Mouse (Mus musculus) embryo, embryonic 11 days (tissue): ENCODE data around the gene Armh4.
A peak's percentile ranks its signal among the peaks of the same experiment; 100 is the strongest.
"Not testable (repeated sequence)": the region's sequence is repeated elsewhere in the genome, so short reads cannot be mapped to it uniquely, and the experiment has no call there.

ENCODE experiments used
- DNase-seq: peaks from one replicate; pipeline ENCODE4 v3.0.0-alpha.2; 2015

The Armh4 gene

GRCm38 (mm10) chr14:49782715-49783531 lies at the start of gene Armh4:
Gene Armh4, minus strand, starts transcription at chr14:49783383.
- peak; percentile 90 for DNase-seq

GRCm38 (mm10) chr14:49829192-49830171 lies 46.3 kb upstream of the Armh4 start:
- DNase-seq: peak; percentile 59

DNA sequence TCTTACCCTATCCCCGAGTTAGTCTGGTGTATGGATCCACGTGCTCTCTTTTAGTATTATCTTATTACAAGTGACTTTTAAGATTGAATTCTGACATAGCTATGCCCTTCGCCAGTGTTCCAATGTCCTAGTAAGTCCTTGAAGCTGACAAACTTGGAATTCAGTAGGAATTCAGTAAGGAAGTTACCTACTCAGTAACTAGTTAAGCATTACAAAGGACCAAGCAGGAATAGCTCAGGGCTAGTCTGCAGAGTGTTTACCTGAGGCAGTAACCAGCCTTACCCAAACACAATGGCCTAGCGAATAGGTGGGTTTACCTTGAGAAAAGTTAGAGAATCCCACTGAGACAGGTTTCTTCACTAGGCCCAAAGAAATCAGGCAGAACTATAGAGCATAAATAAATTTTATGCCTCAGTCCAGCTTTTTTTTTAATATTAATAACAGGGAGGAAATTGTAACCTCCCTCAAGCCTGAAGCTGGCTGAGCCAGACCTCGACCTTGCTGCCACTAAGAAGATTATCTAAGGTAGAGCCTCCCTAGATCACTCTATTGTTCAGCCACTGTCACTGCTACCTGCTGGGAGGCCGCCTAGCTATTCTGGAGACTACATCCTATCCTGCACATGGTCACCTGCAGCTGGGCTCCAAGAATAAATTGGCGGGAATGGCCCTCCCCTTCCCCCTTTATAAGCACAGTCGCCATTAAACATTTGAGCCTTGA lies 36.7 kb upstream of the Armh4 start:
- DNase-seq: not testable (repeated sequence)

GRCm38 (mm10) chr14:49818713-49819208 lies 35.6 kb upstream of the Armh4 start:
- not testable (repeated sequence) for DNase-seq

GRCm38 (mm10) chr14:49812966-49813365 lies 29.8 kb upstream of the Armh4 start:
- DNase-seq: not testable (repeated sequence)

GRCm38 (mm10) chr14:49805051-49805450 lies 21.9 kb upstream of the Armh4 start:
- DNase-seq: not testable (repeated sequence)

GRCm38 (mm10) chr14:49801444-49801843 lies 18.3 kb upstream of the Armh4 start:
- peak; percentile 64 for DNase-seq

DNA sequence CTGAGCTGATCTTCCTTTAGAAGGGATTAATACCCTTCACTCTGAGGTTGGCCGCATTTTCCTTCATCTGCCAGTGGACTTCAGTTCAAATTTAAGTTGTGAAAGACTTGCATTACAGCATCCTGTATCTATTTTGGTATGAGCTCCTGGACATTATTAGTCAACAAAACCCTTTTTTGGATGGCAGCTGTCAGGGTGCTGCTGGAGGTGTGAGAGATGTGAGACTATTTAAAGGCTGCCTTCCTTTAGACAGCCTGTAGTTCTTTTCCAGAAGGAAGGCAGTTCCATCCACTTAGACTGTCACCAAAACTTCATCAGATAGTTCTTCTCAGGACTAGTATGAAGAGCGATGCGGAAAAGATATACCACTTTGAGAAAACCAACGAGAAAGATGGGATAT lies 10.8 kb upstream of the Armh4 start:
- no peak for DNase-seq

GRCm38 (mm10) chr14:49790542-49790941 lies 7.4 kb upstream of the Armh4 start:
- no peak for DNase-seq

GRCm38 (mm10) chr14:49785793-49786192 lies 2.6 kb upstream of the Armh4 start:
- DNase-seq: peak; percentile 75

- DNase-seq: no peak
Observed at GRCm38 (mm10) chr14:49783866-49784265, 683 bp upstream of the Armh4 start.

GRCm38 (mm10) chr14:49780416-49780815 lies 2.8 kb downstream of the Armh4 start:
- no peak for DNase-seq

DNA sequence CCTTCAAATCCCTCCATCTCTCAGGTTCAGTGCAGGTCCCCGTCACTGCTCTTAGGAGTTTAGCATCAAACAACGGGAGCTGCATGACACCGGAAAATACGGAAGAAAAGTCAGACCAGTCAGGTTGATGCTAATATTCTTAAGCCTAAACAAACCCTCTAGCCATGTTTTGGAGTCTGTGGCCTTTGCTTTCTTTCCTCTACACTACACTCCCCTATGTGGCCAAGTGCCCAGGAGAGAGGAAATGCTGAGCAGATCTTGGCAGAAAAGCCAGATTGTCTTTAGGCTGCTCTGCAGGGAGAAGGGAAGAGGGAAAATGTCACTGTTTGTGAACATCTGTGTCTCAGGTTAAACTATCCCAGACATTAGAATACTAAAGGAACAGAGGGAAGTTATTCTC lies 5.6 kb downstream of the Armh4 start:
- not testable (repeated sequence) for DNase-seq

DNA sequence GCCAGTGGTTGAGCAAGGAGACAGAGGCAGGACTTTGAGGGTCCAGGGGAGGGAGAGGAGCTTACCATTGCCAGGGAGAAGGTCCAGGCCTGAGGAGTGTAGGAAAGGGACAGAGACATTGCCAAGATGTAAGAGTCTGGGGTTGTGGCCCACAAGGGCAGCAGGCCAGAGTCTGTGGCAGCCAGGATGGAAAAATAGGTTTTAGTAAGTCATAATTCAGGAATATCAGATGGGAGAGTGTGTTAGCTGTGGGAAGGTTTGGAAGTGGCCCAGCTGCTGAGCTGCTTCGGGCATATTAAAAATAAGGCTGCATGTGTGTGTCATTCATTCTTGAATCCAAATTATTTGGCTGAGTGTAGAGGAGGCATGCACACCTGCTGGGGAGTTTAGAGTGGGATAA lies 11.4 kb downstream of the Armh4 start:
- DNase-seq: no peak

GRCm38 (mm10) chr14:49766601-49767000 lies 16.6 kb downstream of the Armh4 start:
- no peak for DNase-seq

- no peak for DNase-seq
Observed at GRCm38 (mm10) chr14:49755845-49756244, 27.3 kb downstream of the Armh4 start.

DNA sequence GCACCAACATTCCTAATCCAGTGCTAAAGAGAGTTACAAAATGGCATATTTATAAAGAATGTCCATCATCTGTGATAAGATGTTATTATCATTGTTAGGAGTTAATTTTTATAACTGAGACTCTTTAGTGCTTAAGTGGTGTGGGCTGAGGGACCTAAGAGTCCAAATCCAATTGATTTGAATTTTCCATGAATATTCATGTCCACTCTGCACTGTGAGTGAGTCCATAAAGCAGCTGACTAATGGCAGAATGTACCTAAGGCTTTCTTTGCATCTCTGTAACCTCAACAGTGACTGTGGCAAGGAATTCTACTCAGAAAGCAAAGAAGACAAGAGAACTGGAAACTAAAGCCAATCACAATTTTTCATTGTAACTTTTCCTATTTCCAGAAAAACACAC lies 30.6 kb downstream of the Armh4 start:
- DNase-seq: no peak

GRCm38 (mm10) chr14:49745874-49746273 lies 37.3 kb downstream of the Armh4 start:
- no peak for DNase-seq

GRCm38 (mm10) chr14:49743946-49744526 lies 39.1 kb downstream of the Armh4 start:
- no peak for DNase-seq

DNA sequence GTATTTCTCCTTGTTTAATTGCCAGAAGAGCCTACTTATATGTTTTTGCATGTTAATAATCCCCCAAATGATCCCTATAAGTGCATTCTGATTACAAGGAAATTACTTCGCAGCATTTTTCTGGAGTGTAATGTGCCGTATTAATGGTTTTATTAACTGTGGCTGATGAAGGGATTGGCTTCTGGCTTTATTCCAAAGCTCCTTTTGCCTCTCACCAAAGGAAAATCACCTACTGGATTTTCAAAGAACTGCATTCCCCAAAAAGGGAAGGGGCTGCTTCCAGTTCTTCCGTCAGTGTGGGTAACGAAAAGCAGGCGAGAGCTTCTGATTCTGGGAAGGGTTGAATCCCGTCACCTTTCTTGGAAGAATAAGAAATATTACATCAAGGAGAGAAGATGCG lies 43.9 kb downstream of the Armh4 start:
- DNase-seq: peak; percentile 4

GRCm38 (mm10) chr14:49738441-49739088 lies 44.6 kb downstream of the Armh4 start:
- no peak for DNase-seq

GRCm38 (mm10) chr14:49733950-49734349 lies 49.2 kb downstream of the Armh4 start:
- DNase-seq: peak; percentile 60
